Mouse (Mus musculus): ENCODE results near the gene Ms4a12. TPM values are rescaled to one million over a fixed set of nuclear protein-coding genes. Genes with fewer than 3 reads are reported as not detected.

The Ms4a12 gene
- total RNA-seq, 1 experiment from 2014 or later = not detected

Other genes starting within 250 kb of the Ms4a12 start
- gene Ms4a15, start 239.2 kb downstream of the Ms4a12 start, total RNA-seq (2021) = not detected in 2 replicates
- not detected in 2 replicates for gene Ms4a18, start 214.4 kb downstream of the Ms4a12 start, total RNA-seq (2021)
- gene Ms4a8a, start 151.3 kb downstream of the Ms4a12 start, total RNA-seq (2021) = 0.90 and 0.94 TPM in 2 replicates
- gene 1700017D01Rik, start 101.6 kb downstream of the Ms4a12 start, total RNA-seq (2021) = not detected in 2 replicates
- gene 1700025F22Rik, start 67.1 kb downstream of the Ms4a12 start, total RNA-seq (2021) = not detected in 2 replicates
- not detected in 2 replicates for gene Ms4a13, start 35.7 kb downstream of the Ms4a12 start, total RNA-seq (2021)
- 0.33 TPM in 1 of 2 replicates, not detected in the other for gene Ms4a1, start 33.8 kb upstream of the Ms4a12 start, total RNA-seq (2021)
- not detected in 2 replicates for gene Ms4a5, start 51.4 kb upstream of the Ms4a12 start, total RNA-seq (2021)
- 0.24 TPM in 1 of 2 replicates, not detected in the other for gene Ms4a14, start 82.0 kb upstream of the Ms4a12 start, total RNA-seq (2021)
- 1.4 TPM in 1 of 2 replicates, not detected in the other for gene Ms4a7, start 103.7 kb upstream of the Ms4a12 start, total RNA-seq (2021)
- 3.4 and 3.6 TPM in 2 replicates for gene Ms4a4a, start 143.1 kb upstream of the Ms4a12 start, total RNA-seq (2021)
- gene Ms4a4c, start 172.3 kb upstream of the Ms4a12 start, total RNA-seq (2021) = 1.2 TPM in 1 of 2 replicates, not detected in the other
- 0.94 TPM in 1 of 2 replicates, not detected in the other for gene Ms4a4b, start 211.1 kb upstream of the Ms4a12 start, total RNA-seq (2021)
- gene Ms4a6c, start 236.9 kb upstream of the Ms4a12 start, total RNA-seq (2021) = 4.0 and 4.5 TPM in 2 replicates

Data from adrenal gland, postnatal 25 days (tissue).